Mouse (Mus musculus): ENCODE data around the gene Ciao2b.

Ciao2b gene

GRCm38 (mm10) chr8:104613119-104613518, 28.6 kb downstream of the Ciao2b start:
- no peak for DNase-seq (ENCODE audit: low read depth)

GRCm38 (mm10) chr8:104611613-104612012, 30.2 kb downstream of the Ciao2b start:
- no peak for DNase-seq (ENCODE audit: low read depth)

- no peak for DNase-seq (ENCODE audit: low read depth)
Observed at GRCm38 (mm10) chr8:104610185-104610766, 31.5 kb downstream of the Ciao2b start.

DNA sequence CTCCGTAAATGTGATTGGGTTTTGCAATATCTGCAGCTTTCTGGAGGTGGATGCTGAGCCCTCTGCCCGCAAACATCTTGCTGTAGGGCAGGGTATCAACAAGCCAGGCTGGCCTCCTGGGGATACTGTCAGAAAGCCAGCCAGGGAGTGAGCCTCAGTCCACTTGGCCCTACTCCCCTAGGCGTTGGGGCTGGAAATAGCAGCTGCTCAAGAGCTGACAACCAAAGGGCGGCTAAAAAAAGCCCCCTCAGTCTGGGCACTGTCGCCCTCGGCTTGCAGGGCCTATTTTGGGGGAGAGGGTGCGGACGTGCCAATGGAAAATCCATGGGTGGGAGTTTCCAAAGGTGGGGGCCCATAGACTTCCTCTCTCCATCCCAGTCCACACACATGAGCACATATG, 32.5 kb downstream of the Ciao2b start:
- no peak for DNase-seq (ENCODE audit: low read depth)

- no peak for DNase-seq (ENCODE audit: low read depth)
Observed at GRCm38 (mm10) chr8:104607944-104608343, 33.8 kb downstream of the Ciao2b start.

DNA sequence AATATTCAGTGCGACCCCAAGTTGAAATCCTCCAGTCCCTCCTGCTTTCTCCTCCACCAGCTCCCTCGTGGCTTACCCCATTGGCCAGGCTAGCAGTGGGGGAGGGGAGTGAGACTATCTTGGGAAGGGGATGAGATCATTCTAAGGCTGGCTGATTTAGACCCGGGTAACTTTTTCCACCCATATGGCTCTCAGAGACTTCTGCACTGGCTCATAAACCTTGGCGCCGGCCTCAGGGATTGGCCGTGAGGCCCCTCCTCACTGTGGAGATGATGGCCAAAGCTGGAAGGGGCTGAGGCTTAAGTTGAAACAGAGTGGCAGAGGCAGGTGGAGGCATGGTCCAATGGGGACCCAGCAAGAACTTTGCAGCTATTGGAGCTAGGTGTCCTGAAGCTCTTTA, 35.4 kb downstream of the Ciao2b start:
- DNase-seq (ENCODE audit: low read depth): peak; percentile 39

GRCm38 (mm10) chr8:104603245-104603593, 38.5 kb downstream of the Ciao2b start:
- no peak for DNase-seq (ENCODE audit: low read depth)

GRCm38 (mm10) chr8:104602468-104603244, 39.1 kb downstream of the Ciao2b start:
- DNase-seq (ENCODE audit: low read depth): peak; percentile 96

DNA sequence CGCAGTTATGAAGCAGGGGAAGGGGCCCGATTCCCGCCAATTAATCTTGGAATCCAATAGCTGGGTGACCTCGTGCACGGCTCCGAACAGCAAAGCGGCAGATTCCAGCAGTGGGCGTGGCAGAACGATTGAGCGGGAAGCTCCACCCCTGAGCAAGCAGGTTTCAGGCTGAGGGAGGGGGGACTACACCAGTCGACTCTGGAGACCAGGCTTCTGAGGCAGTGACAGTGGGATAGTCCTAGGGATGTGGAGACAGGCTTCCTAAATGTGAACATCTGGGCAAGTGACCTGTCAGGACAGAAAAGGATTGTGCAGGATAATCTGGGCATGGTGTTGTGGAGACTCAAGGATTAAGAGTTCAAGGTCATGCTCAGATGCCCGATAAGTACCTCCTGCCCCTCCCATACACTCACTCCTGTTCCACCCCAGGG, 39.8 kb downstream of the Ciao2b start:
- peak; percentile 32 for DNase-seq (ENCODE audit: low read depth)

DNA sequence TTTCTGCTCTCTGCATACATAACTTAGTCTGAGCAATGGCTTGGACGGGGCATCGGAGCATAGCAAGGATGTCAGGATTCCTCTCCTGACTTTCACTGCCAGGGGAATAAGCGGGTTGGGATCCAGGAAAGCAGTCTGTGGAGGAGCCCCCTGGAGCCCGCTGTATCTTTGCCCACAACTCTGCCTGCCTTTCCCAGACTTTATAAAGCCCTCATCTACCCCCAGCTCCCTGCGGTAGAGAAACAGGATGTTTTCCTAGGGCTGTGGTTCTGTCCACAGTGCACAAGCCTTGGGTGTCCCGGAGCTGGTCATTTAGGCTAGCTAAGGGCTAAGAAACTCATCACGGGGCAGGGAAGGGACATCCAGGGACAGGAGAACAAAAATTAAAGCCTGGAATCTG, 40.4 kb downstream of the Ciao2b start:
- no peak for DNase-seq (ENCODE audit: low read depth)

DNA sequence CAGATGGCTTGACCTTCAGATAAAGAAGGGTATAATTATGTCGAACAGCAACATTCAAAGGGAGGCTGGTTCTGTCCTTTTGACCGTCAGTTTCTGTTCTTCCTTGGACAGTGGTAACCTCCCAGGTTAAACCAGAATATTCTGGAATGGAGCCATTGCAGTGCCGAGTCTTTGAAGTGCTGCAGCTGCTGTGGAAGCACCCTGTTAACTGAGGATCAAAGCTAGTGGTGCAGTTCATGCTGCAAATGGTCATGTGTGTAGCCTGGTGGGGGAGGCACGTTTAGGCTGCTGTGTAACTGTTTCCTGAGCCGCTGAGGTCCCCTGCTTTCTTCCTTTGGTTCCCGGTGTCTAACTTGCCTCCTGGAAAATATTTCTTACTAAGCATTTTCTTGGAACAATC, 43.3 kb downstream of the Ciao2b start:
- no peak for DNase-seq (ENCODE audit: low read depth)

GRCm38 (mm10) chr8:104597656-104598055, 44.1 kb downstream of the Ciao2b start:
- no peak for DNase-seq (ENCODE audit: low read depth)

DNA sequence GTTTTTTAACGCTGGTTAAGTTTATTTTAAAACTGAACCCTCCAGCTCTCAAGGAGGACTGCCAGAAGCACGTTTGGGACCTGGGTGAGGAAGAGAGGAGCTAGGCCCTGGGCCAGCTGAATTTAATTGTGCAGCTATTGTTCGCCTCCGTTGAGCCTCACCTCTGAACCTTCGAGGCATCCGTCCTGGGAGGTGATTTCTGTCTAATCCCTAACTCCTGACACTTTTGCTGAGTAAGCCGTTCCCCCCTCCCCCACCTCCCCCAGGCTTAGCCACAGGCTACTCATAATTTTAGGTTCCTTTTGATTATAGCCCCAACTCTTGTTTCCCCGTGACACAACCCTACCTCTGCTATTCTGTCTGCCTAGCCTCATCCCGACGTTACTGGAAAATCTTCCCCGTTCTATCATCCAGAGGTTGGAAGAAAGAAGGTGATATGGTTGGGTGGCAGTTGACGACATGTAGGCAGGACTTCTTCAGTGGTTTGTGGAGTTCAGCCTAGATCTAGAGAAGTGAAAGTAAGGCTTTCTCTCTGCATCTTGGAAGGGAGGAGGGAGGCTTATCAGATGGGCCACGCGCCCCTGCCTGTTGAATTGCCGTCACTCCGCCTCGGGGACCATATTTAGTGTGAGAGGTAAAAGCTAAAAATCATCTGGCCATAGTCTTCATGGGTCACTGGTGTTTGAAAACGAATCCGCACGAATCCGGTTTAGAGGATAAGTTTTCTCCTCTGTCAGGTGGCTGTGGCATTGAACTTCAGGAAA, 45.8 kb downstream of the Ciao2b start:
- no peak for DNase-seq (ENCODE audit: low read depth)

DNA sequence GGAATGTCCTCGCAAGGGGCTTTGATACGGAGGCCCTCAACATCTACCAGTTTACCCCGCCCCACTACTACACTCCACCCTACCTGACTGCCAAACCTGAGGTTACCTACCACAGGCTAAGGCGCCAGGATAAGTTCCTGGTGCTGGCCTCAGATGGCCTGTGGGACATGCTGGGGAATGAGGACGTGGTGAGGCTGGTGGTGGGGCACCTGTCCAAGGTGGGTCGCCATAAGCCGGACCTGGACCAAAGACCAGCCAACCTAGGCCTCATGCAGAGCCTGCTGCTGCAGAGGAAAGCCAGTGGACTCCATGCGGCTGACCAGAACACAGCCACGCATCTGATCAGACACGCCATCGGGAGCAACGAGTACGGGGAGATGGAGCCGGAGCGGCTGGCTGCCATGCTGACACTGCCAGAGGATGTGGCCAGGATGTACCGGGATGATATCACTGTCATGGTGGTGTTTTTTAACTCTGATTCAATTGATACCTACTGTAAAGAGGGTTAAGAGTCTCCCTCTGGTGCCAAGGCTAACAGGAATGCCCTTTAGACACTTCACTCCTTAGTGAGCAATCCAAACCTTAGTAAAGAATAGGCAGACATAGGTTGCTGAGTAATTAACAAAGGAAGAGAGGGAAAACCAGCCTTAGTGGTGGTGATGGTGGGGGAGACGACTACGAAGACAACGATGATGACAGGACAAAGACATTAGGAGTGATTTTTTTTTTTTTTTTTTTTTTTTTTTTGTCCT, 47.0 kb downstream of the Ciao2b start:
- DNase-seq (ENCODE audit: low read depth): no peak

DNA sequence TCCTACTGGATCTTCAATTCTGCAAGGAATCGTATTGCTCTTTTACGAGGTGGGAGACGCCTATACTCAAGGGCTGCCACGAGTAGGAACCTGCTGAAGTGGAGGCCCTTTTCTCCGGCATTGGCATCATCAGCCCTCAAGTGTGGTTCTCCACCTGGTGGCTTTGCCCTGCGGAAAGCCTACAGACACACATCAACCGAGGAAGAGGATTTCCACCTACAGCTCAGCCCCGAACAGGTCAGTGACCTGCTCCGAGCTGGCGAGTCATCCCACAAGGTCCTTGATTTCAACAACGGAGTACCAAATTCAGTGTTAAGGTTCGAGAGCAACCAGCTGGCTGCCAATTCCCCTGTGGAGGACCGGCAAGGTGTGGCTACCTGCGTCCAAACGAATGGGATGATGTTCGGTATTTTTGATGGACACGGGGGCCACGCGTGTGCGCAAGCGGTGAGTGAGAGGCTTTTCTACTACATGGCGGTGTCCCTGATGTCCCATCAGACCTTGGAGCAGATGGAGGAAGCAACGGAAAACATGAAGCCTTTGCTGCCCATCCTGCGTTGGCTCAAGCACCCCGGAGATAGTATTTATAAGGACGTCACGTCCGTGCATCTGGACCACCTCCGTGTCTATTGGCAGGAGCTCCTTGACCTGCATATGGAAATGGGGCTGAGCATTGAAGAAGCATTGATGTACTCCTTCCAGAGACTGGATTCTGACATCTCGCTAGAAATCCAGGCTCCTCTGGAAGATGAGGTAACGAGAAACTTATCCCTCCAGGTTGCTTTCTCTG, 48.0 kb downstream of the Ciao2b start:
- no peak for DNase-seq (ENCODE audit: low read depth)

GRCm38 (mm10) chr8:104592566-104592965, 49.2 kb downstream of the Ciao2b start:
- DNase-seq (ENCODE audit: low read depth): no peak

DNA sequence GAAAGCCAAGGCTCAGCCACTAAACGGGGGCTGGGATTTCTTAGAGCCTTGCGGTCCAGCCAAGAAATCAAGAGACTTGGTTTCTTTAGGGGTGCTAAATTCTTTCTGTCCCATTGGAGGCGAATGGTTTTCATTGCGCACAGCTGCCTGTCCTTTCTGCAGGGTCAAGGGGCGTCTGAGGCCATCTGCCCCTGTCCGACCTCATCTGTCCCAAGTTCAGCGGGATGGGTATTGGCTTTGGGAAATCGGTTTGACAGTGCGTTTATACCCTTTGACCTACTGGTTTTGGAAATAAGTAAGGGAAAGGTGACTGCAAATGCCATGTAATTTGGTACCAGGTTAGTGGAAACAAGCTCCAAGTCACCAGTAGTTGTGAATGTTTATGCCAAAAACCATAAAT, 49.9 kb downstream of the Ciao2b start:
- DNase-seq (ENCODE audit: low read depth): no peak

DNA sequence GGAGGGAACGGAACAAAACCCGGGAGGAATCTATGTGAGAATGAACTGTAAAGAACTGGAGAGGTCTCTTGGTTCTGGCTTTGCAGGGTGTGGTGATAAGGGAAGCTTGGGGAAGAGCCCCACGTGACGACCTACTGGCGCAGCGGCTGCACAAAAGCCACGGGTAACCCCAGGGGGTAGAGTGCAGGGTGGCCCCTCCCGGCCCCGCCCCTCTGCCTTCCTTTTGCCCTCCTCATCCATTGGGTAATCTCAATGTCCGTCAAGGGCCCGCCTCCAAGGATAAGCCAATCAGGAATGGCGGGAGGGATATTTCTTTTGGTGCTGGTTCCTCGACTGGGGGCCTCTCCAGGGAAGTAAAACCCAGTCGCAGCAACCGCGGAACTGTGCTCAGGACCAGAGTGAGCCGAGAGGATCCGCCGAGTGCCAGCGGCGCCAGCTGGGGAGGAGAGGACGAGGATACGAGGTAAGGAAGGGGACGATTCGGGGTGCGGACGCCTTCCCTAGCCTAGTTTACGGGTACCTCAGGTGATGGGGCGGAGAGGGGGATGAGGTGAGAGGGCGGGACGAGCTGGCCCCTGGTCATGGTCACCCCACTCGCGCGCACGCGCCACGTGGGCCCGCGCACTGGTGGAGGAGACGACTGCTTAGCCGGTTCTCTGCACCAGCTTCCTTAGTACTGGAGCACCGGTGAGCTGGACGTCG, 50.5 kb downstream of the Ciao2b start, which contains the start of gene Pdp2:
Pdp2 (plus strand) TSS at position 319 of the 702 bp plus-strand sequence.
- peak; percentile 97 for DNase-seq (ENCODE audit: low read depth)

- no peak for DNase-seq (ENCODE audit: low read depth)
Observed at GRCm38 (mm10) chr8:104590284-104590683, 51.5 kb downstream of the Ciao2b start.

All from NIH3T3 (cell line).